Mouse (Mus musculus): ENCODE results near the gene Clns1a. TPM values are rescaled to one million over a fixed set of nuclear protein-coding genes. Genes with fewer than 3 reads are reported as not detected.

The Clns1a gene
- polyA plus RNA-seq, 1 experiment from 2014 or later = 195 TPM

DNA sequence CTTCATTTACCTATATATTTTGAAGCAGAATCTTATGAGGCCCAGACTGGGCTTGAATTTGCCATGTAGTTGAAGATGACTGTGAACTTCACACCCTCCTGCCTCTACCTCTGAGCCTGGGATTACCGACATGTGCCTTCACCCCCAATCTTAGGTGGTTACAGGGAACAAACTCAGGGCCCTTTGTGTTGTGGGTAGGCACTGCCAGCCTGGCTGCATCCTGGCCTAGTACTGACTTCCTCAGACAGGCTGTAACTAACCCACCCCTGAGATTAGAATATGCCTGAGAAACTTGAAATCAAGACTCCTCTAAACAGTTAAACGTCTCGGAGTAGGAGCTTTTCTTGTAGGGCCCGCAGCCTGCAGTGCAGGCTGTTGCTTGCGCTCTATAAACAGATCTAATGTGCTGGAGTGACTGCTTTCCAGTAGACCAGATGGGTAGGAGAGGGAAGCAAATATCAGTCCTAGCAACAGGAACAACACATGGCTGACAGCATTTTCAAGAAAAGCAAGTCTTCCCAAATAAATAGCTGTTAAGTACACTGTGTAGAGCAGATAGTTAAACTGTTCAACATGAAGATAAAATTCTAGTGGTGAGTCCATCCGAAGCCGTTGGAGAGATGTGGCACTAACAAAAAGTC lies 26.0 kb downstream of the Clns1a start:
- Histone ChIP-seq H3K27me3 (ENCODE audit: control insufficient read depth, insufficient read depth, low read length) (no peaks in the 10 kb centered on the region), H3K4me2 (ENCODE audit: low read length) (no peak overlapping the region), H3K9ac (replicated peaks; ENCODE audit: low read length) (no peak overlapping the region), H3K4me3 (replicated peaks; ENCODE audit: low read depth, low read length) (no peak overlapping the region), H3K4me1 (ENCODE audit: control insufficient read depth, insufficient read depth, low read length) (no peaks in the 10 kb centered on the region), H3K27ac (replicated peaks; ENCODE audit: low read depth, low read length) (no peak overlapping the region), H3K9me3 (ENCODE audit: control insufficient read depth, low read length) (no peaks in the 10 kb centered on the region), H3K36me3 (ENCODE audit: control insufficient read depth, insufficient read depth, low read length) (peaks cover 51% of the 10 kb centered on the region)
- DNase-seq = no peak
- ATAC-seq (ENCODE audit: low FRiP score, low TSS enrichment) = no peak
- 94% methylated on average over 7 of the region's 7 CpGs for WGBS

DNA sequence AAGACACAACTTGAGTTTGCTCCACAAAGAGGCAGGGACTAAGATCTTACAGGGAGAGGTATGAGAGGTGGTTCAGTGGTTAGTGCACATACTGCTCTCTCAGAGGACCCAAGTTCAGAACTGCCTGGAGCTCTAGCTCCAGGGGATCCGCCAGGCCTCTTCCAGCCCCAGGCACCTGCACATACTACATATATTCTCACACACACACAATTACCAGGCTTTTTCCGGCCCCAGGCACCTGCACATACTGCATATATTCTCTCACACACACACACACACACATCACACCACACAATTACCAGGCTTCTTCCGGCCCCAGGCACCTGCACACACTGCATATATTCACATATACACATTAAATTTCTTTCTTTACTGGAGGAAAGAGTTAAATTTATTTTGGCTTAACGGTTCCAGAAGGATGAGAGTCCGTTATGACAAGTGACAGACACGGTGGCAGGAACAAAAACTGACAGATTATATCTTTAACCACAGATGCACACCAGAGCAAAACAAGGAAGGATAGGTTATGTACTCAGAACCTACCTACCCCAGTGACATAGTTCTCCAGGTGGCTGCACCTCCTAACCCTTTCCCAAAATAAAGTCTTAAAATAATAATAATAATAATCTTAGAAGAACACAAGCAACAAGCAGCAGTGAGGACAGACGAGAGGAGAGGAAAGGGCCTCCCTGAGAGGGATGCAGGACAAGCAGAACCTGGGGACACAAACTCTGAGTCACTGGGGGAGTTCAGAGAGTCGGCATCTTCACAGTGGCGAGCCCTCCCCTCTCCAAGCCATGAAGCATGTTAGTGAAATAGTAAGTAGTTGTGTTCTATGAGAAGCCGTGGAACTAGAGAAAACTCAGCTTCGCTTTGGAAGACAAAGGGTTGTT lies 27.5 kb downstream of the Clns1a start:
- DNase-seq (no peak), ATAC-seq (ENCODE audit: low FRiP score, low TSS enrichment) (no peak)
- 92% methylated on average over 11 of the region's 11 CpGs for WGBS

DNA sequence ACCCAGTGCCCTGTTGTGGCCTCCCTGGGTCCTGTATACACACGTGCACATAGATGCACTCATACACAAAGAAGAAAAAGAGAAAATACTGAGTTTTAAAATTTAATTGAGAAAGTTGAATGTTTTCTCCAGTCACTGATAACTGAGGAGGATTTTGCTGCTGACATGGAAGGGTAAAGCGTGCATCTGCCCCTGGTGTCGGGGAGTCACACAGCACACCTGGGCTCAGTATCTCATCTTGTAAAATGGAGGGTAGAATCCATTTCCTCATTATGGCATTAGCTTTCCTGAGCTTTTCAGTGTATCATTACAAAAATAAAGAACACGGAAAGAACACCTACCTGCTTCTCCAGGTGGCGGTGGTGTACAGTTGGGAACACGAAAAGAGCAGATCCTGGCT lies 29.0 kb downstream of the Clns1a start:
- no peaks in the 10 kb centered on the region for H3K9me3 ChIP-seq (ENCODE audit: control insufficient read depth, low read length)
- ATAC-seq (ENCODE audit: low FRiP score, low TSS enrichment) = no peak
- no peak overlapping the region for H3K4me3 ChIP-seq (replicated peaks; ENCODE audit: low read depth, low read length)
- H3K27ac ChIP-seq (replicated peaks; ENCODE audit: low read depth, low read length) = no peak overlapping the region
- DNase-seq = no peak
- no peak overlapping the region for H3K4me2 ChIP-seq (ENCODE audit: low read length)
- no peak overlapping the region for H3K9ac ChIP-seq (replicated peaks; ENCODE audit: low read length)
- H3K36me3 ChIP-seq (ENCODE audit: control insufficient read depth, insufficient read depth, low read length) = peaks cover 22% of the 10 kb centered on the region
- WGBS = 98% methylated on average over 6 of the region's 6 CpGs
- H3K4me1 ChIP-seq (ENCODE audit: control insufficient read depth, insufficient read depth, low read length) = peaks cover 3% of the 10 kb centered on the region; the same call in 1 of the 2 replicates
- no peaks in the 10 kb centered on the region for H3K27me3 ChIP-seq (ENCODE audit: control insufficient read depth, insufficient read depth, low read length)

More for the DNA sequence above, 27.5 kb downstream of the Clns1a start:
- Histone ChIP-seq H3K9me3 (ENCODE audit: control insufficient read depth, low read length) (no peaks in the 10 kb centered on the region), H3K4me3 (replicated peaks; ENCODE audit: low read depth, low read length) (no peak overlapping the region), H3K36me3 (ENCODE audit: control insufficient read depth, insufficient read depth, low read length) (peaks cover 37% of the 10 kb centered on the region), H3K27me3 (ENCODE audit: control insufficient read depth, insufficient read depth, low read length) (no peaks in the 10 kb centered on the region), H3K4me1 (ENCODE audit: control insufficient read depth, insufficient read depth, low read length) (peaks cover 3% of the 10 kb centered on the region; the same call in 1 of the 2 replicates), H3K9ac (replicated peaks; ENCODE audit: low read length) (no peak overlapping the region), H3K27ac (replicated peaks; ENCODE audit: low read depth, low read length) (no peak overlapping the region), H3K4me2 (ENCODE audit: low read length) (no peak overlapping the region)

DNA sequence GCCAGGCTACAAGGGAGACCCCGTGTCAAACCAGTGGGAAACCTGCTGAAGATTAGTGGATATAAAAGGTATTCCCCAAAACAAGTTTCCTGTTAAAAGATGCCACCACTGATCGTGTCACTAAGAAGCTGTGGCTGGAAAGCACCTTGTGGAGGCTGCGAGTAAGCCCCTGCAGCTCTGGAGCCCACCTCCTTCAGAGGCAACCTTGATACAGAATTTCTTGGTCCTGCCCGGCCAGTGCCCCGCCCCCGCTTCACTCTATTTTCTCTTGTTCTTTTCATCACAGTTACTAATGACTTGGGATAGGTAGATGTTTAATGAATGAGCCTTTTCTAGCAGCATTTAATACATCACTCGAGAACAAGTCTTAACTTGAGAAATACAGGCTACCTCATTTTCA lies 29.6 kb downstream of the Clns1a start:
- Histone ChIP-seq H3K4me2 (ENCODE audit: low read length) (no peak overlapping the region), H3K27ac (replicated peaks; ENCODE audit: low read depth, low read length) (no peak overlapping the region), H3K27me3 (ENCODE audit: control insufficient read depth, insufficient read depth, low read length) (no peaks in the 10 kb centered on the region), H3K4me1 (ENCODE audit: control insufficient read depth, insufficient read depth, low read length) (peaks cover 3% of the 10 kb centered on the region; the same call in 1 of the 2 replicates), H3K9me3 (ENCODE audit: control insufficient read depth, low read length) (no peaks in the 10 kb centered on the region), H3K4me3 (replicated peaks; ENCODE audit: low read depth, low read length) (no peak overlapping the region), H3K9ac (replicated peaks; ENCODE audit: low read length) (no peak overlapping the region), H3K36me3 (ENCODE audit: control insufficient read depth, insufficient read depth, low read length) (peaks cover 16% of the 10 kb centered on the region)
- DNase-seq (no peak), ATAC-seq (ENCODE audit: low FRiP score, low TSS enrichment) (no peak)
- WGBS = 84% methylated on average over 7 of the region's 7 CpGs

DNA sequence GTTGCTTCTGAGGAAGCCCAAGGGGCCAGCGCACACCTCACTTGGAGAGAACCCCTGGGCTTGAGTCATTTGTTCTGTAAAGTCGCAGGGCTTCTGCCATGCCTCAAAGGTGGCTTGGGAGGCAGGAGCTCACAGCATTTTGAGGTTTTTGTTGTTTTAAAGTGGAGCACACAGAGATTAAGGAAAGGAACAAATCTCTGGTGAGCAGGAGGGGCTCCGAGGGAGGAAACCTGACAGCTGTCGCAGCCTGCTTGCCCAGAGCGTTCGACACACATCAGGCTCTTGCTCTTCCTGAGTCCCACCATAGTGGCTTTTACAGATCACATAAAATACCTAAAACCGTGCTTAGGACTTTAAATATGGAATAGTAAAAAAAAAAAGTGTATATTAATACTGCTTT lies 30.3 kb downstream of the Clns1a start:
- DNase-seq = no peak
- no peak for ATAC-seq (ENCODE audit: low FRiP score, low TSS enrichment)
- Histone ChIP-seq H3K27ac (replicated peaks; ENCODE audit: low read depth, low read length) (no peak overlapping the region), H3K4me1 (ENCODE audit: control insufficient read depth, insufficient read depth, low read length) (peaks cover 3% of the 10 kb centered on the region; the same call in 1 of the 2 replicates), H3K36me3 (ENCODE audit: control insufficient read depth, insufficient read depth, low read length) (peaks cover 16% of the 10 kb centered on the region), H3K4me3 (replicated peaks; ENCODE audit: low read depth, low read length) (no peak overlapping the region), H3K9ac (replicated peaks; ENCODE audit: low read length) (no peak overlapping the region), H3K4me2 (ENCODE audit: low read length) (no peak overlapping the region), H3K9me3 (ENCODE audit: control insufficient read depth, low read length) (no peaks in the 10 kb centered on the region), H3K27me3 (ENCODE audit: control insufficient read depth, insufficient read depth, low read length) (no peaks in the 10 kb centered on the region)
- 58% methylated on average over 7 of the region's 7 CpGs for WGBS

DNA sequence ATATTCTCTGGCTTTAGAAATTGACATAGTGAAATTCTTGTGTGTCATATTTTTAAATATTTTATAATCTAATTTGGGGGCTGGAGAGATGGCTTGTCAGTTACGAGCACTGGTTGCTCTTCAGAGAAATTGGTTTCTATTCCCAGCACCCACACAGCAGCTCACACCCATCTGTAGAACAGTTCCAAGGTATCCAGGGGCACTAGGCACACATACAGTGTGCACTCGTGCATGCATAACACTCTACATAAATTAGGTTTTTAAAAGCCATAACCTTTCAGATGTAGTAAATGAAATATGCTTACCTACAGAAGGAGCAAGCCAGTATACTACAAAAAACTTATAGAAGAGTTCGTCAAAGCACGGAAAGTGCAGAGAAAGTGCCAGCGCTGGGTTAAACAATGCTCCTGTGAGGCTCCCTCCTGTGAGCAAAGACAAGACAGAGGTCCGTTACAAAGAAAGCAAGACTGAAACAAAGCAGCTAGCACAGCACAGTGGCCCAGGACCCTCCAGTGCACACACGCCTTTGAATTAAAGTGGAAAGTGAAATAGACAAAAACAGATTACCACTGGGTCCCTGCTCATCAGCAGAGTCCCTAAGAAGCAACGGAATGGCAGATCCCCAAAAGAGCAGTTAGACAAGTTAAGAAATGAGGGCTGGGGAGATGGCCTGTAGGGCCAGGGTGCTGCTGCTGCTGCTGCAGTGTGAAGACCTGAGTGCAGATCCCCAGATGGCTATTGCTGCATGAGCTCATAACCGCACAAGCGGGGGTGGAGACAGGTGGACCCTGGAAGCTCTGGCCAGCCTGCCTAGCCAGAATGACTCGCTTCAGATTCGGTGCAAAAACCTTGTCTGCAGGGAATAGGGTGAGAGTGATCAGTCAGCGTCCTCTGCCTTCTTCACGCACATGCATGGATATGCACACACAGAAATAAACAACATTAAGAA lies 32.5 kb downstream of the Clns1a start:
- Histone ChIP-seq H3K9ac (replicated peaks; ENCODE audit: low read length) (no peak overlapping the region), H3K9me3 (ENCODE audit: control insufficient read depth, low read length) (no peaks in the 10 kb centered on the region), H3K4me3 (replicated peaks; ENCODE audit: low read depth, low read length) (no peak overlapping the region), H3K4me1 (ENCODE audit: control insufficient read depth, insufficient read depth, low read length) (peaks cover 3% of the 10 kb centered on the region; the same call in 1 of the 2 replicates), H3K4me2 (ENCODE audit: low read length) (no peak overlapping the region), H3K27ac (replicated peaks; ENCODE audit: low read depth, low read length) (no peak overlapping the region), H3K27me3 (ENCODE audit: control insufficient read depth, insufficient read depth, low read length) (no peaks in the 10 kb centered on the region), H3K36me3 (ENCODE audit: control insufficient read depth, insufficient read depth, low read length) (peaks cover 8% of the 10 kb centered on the region)
- ATAC-seq (ENCODE audit: low FRiP score, low TSS enrichment) (no peak), DNase-seq (no peak)
- WGBS = 27% methylated on average over 14 of the region's 14 CpGs

DNA sequence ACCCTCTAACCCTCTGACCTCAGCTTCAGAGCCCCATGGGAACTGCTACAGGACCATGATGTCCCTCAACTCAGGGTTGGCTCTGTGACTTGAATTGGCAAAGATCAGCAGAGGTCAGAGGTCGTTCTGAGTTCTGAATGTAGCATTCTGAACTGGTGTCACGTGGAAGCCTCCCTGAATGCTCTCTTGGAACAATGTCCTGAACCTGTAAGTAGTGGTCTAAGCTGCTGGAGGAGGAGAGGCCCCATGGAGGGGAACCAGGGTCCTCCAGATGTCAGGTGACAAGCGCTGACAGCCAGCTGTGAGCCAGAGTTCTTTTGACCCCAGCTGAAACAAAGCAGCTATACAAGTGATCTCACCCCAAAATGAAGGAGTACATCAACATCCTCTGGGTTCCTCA lies 34.0 kb downstream of the Clns1a start:
- no peaks in the 10 kb centered on the region for H3K9me3 ChIP-seq (ENCODE audit: control insufficient read depth, low read length)
- no peak overlapping the region for H3K27ac ChIP-seq (replicated peaks; ENCODE audit: low read depth, low read length)
- no peak overlapping the region for H3K4me3 ChIP-seq (replicated peaks; ENCODE audit: low read depth, low read length)
- no peak overlapping the region for H3K4me2 ChIP-seq (ENCODE audit: low read length)
- H3K9ac ChIP-seq (replicated peaks; ENCODE audit: low read length) = no peak overlapping the region
- WGBS = 26% methylated on average over 3 of the region's 3 CpGs
- no peak for ATAC-seq (ENCODE audit: low FRiP score, low TSS enrichment)
- H3K4me1 ChIP-seq (ENCODE audit: control insufficient read depth, insufficient read depth, low read length) = peaks cover 3% of the 10 kb centered on the region; the same call in 1 of the 2 replicates
- no peaks in the 10 kb centered on the region for H3K27me3 ChIP-seq (ENCODE audit: control insufficient read depth, insufficient read depth, low read length)
- no peak for DNase-seq
- H3K36me3 ChIP-seq (ENCODE audit: control insufficient read depth, insufficient read depth, low read length) = peaks cover 7% of the 10 kb centered on the region

DNA sequence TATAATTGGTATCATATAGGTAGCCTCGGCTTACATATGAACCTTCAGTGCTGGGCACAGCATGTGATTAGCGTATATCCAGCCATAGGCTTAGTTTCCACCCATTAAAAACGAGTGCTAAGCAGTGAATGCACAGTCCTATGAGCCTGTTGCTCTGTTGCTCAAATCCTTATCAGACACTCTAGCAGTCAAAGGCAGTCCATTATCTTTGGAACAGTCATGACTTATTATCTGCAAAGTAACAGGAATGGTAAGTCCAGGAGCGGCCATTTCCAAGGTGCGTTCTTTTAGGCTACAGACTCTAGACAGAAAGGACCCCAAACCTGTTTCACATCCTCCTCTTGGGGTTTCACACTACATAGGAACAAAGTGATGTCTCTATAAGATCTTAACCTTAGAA lies 37.2 kb downstream of the Clns1a start:
- Histone ChIP-seq H3K36me3 (ENCODE audit: control insufficient read depth, insufficient read depth, low read length) (no peaks in the 10 kb centered on the region), H3K9ac (replicated peaks; ENCODE audit: low read length) (no peak overlapping the region), H3K9me3 (ENCODE audit: control insufficient read depth, low read length) (no peaks in the 10 kb centered on the region), H3K27me3 (ENCODE audit: control insufficient read depth, insufficient read depth, low read length) (no peaks in the 10 kb centered on the region), H3K4me1 (ENCODE audit: control insufficient read depth, insufficient read depth, low read length) (peaks cover 2% of the 10 kb centered on the region; the same call in 1 of the 2 replicates), H3K4me3 (replicated peaks; ENCODE audit: low read depth, low read length) (no peak overlapping the region), H3K27ac (replicated peaks; ENCODE audit: low read depth, low read length) (no peak overlapping the region), H3K4me2 (ENCODE audit: low read length) (no peak overlapping the region)
- DNase-seq (no peak), ATAC-seq (ENCODE audit: low FRiP score, low TSS enrichment) (no peak)
- 90% methylated on average over 5 of the region's 5 CpGs for WGBS

All from midbrain, embryonic 14.5 days (tissue).